Comparison of ENCODE assay signal across 25 mouse cellular contexts in the genomic region with DNA sequence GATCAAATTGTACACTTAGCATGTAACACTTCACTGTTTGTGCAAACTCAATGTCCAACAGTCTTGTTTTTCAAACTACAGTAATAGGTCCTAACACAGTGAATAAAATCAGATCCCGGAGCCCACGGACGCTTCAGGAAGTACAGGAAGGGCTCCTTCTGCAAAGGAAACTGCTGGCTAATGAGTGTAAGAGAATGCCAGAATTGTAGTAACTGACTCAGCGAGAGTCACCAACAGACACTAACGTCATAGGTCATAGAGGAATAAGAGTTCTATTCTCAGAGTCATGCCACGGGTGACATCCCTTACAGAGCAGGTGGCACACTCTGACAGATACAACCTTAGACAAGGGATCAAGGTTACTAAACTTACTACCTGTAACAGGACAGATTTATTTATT.
A peak's percentile ranks its signal among the peaks of the same experiment; 100 is the strongest.
DNase-seq lines count a peak whose midpoint lies in the region; ATAC-seq and TF ChIP-seq lines count a peak whose summit lies in the region.
"Had no signal": no experiment of that assay in that cellular context is flagged by ENCODE, and none has a peak within 500 bp of the region (broad histone marks: within the 10 kb centered on the region; RNA-seq: fewer than 3 reads in every experiment).

No protein-coding gene starts in this region.

- WGBS in heart, embryonic 16.5 days, result 73% methylated on average over 6 of the region's 6 CpGs
- WGBS in heart, adult 2 months, result 49% methylated on average over 6 of the region's 6 CpGs
- 68% methylated on average over 6 of the region's 6 CpGs for WGBS in lung, embryonic 16.5 days

- H3K4me1 ChIP-seq in heart, embryonic 16.5 days (ENCODE audit: control insufficient read depth, insufficient read depth, low read length), result peaks cover 16% of the 10 kb centered on the region
- H3K4me1 ChIP-seq in heart, adult 2 months (ENCODE audit: control insufficient read depth, insufficient read depth, low read length), result peaks cover 4% of the 10 kb centered on the region; the same call in 1 of the 2 replicates
- peaks cover 17% of the 10 kb centered on the region for H3K4me1 ChIP-seq in lung, embryonic 16.5 days (replicated peaks; ENCODE audit: control insufficient read depth, insufficient read depth, low read length)
- H3K4me1 ChIP-seq: intestine, embryonic 15.5 days; megakaryocyte, embryonic 14.5 days; midbrain, embryonic 12.5 days; neural tube, embryonic 12.5 days had no signal

- no peak overlapping the region for H3K9ac ChIP-seq in heart, embryonic 16.5 days (ENCODE audit: low read length)
- H3K9ac ChIP-seq in heart, adult 2 months (ENCODE audit: low read depth, low read length), result no peak overlapping the region
- no peak overlapping the region; the same call in 1 of the 2 replicates for H3K9ac ChIP-seq in lung, embryonic 16.5 days (ENCODE audit: low read length)
- H3K9ac ChIP-seq: intestine, embryonic 15.5 days; limb, embryonic 12.5 days; midbrain, embryonic 12.5 days; neural tube, embryonic 12.5 days had no signal

- TF ChIP-seq EP300 in heart, adult 2 months (IDR thresholded peaks at IDR 0.05; ENCODE audit: insufficient read depth, low read depth, low read length), result no peak

- H3K27ac ChIP-seq in gastrocnemius, adult 2 months, result peak overlapping the region; percentile 6; the same call in 1 of the 2 replicates
- H3K27ac ChIP-seq in heart, embryonic 16.5 days (ENCODE audit: low read length), result peak overlapping the region; percentile 77; the same call in 1 of the 2 replicates
- no peak overlapping the region for H3K27ac ChIP-seq in heart, adult 2 months
- H3K27ac ChIP-seq in lung, embryonic 16.5 days (ENCODE audit: low read length), result peak overlapping the region; percentile 41; the same call in 1 of the 2 replicates
- H3K27ac ChIP-seq: hindbrain, postnatal 0 days; intestine, embryonic 15.5 days; left cerebral cortex, adult 2 months; limb, embryonic 12.5 days; midbrain, embryonic 12.5 days; neural tube, embryonic 12.5 days had no signal

- TF ChIP-seq POLR2A in heart, adult 2 months (IDR thresholded peaks at IDR 0.05; ENCODE audit: insufficient read depth, low read depth, low read length), result no peak

- no peaks in the 10 kb centered on the region for H3K79me2 ChIP-seq in heart, adult 2 months (replicated peaks; ENCODE audit: control insufficient read depth, insufficient read depth, low read length)

- no peak for ATAC-seq in heart, embryonic 16.5 days (replicated peaks; ENCODE audit: extremely low read depth, insufficient read depth, low FRiP score)
- ATAC-seq in lung, embryonic 16.5 days (ENCODE audit: low read depth), result no peak
- ATAC-seq: forebrain, embryonic 16.5 days; hindbrain, postnatal 0 days; intestine, embryonic 15.5 days had no signal

- TF ChIP-seq CTCF in gastrocnemius, adult 2 months (IDR thresholded peaks at IDR 0.05), result no peak
- no peak for TF ChIP-seq CTCF in heart, adult 2 months (IDR thresholded peaks at IDR 0.05)

- H3K9me3 ChIP-seq in heart, embryonic 16.5 days (replicated peaks; ENCODE audit: control insufficient read depth, low read length), result no peaks in the 10 kb centered on the region
- no peaks in the 10 kb centered on the region; the same call in 1 of the 2 replicates for H3K9me3 ChIP-seq in lung, embryonic 16.5 days (ENCODE audit: control insufficient read depth, low read length)
- H3K9me3 ChIP-seq: intestine, embryonic 15.5 days; limb, embryonic 12.5 days; megakaryocyte, embryonic 14.5 days; midbrain, embryonic 12.5 days; neural tube, embryonic 12.5 days had no signal

- H3K4me2 ChIP-seq in heart, embryonic 16.5 days (ENCODE audit: low read depth, low read length), result no peak overlapping the region
- H3K4me2 ChIP-seq in lung, embryonic 16.5 days (ENCODE audit: low read depth, low read length), result no peak overlapping the region
- H3K4me2 ChIP-seq: heart, embryonic 11.5 days; intestine, embryonic 15.5 days; limb, embryonic 12.5 days; liver, embryonic 11.5 days; midbrain, embryonic 12.5 days; neural tube, embryonic 12.5 days had no signal

- no peak overlapping the region for H3K4me3 ChIP-seq in gastrocnemius, adult 2 months
- no peak overlapping the region for H3K4me3 ChIP-seq in heart, embryonic 16.5 days (ENCODE audit: low read length)
- H3K4me3 ChIP-seq in heart, adult 2 months, result no peak overlapping the region
- no peak overlapping the region for H3K4me3 ChIP-seq in lung, embryonic 16.5 days (ENCODE audit: low read length)
- H3K4me3 ChIP-seq: erythroblast, embryonic 14.5 days; intestine, embryonic 15.5 days; left cerebral cortex, adult 2 months; limb, embryonic 12.5 days; megakaryocyte, embryonic 14.5 days; midbrain, embryonic 12.5 days; myocyte; neural tube, embryonic 12.5 days had no signal

- no peaks in the 10 kb centered on the region for H3K27me3 ChIP-seq in heart, embryonic 16.5 days (ENCODE audit: control insufficient read depth, insufficient read depth, low read length)
- H3K27me3 ChIP-seq in heart, adult 2 months (ENCODE audit: control insufficient read depth, insufficient read depth, low read length), result no peaks in the 10 kb centered on the region
- no peaks in the 10 kb centered on the region for H3K27me3 ChIP-seq in lung, embryonic 16.5 days (ENCODE audit: control insufficient read depth, insufficient read depth, low read depth, low read length)
- H3K27me3 ChIP-seq: intestine, embryonic 15.5 days; limb, embryonic 12.5 days; midbrain, embryonic 12.5 days; neural tube, embryonic 12.5 days had no signal

- H3K36me3 ChIP-seq in heart, embryonic 16.5 days (ENCODE audit: control insufficient read depth, insufficient read depth), result no peaks in the 10 kb centered on the region
- no peaks in the 10 kb centered on the region for H3K36me3 ChIP-seq in heart, adult 2 months (ENCODE audit: control insufficient read depth, insufficient read depth, low read length)
- H3K36me3 ChIP-seq in lung, embryonic 16.5 days (ENCODE audit: control insufficient read depth, insufficient read depth, low read length), result no peaks in the 10 kb centered on the region
- H3K36me3 ChIP-seq: G1E; intestine, embryonic 15.5 days; neural tube, embryonic 12.5 days had no signal

- intact Hi-C loops in gastrocnemius, adult 2 months (cut with DNase I), result loop anchor here (5.0 kb wide), 1 partner anchor 83 kb away; no protein-coding TSS in a partner anchor
- intact Hi-C loops in heart, adult 2 months (cut with DNase I), result loop anchor here (2.0 kb wide), 1 partner anchor 32 kb away; no protein-coding TSS in a partner anchor

- no peak for DNase-seq in gastrocnemius, adult 2 months
- DNase-seq in gastrocnemius, postnatal 10 days, result no peak
- DNase-seq in heart, adult 2 months, result no peak
- peak; percentile 37 for DNase-seq in kidney, postnatal 14 days
- DNase-seq in kidney, adult 9 months, result no peak
- no peak for DNase-seq in lung, postnatal 4 days
- DNase-seq: adrenal gland, adult 8-10 months; right cerebral cortex, adult 18-20 months; spleen, adult 18-20 months; thymus, postnatal 25 days had no signal
